Mouse (Mus musculus) right cerebral cortex, postnatal 10 days (tissue): ENCODE results near the gene Dmkn.
"Not testable (repeated sequence)": the region's sequence is repeated elsewhere in the genome, so short reads cannot be mapped to it uniquely, and the experiment has no call there.

ENCODE experiments used
- DNase-seq, 2 experiments: peaks; one replicate each; pipeline ENCODE4 v3.0.0; 2021; ENCODE audit warnings: low spot score in 2 of 2

Dmkn gene

GRCm38 (mm10) chr7:30812291-30812807, 48.8 kb downstream of the Dmkn start:
- DNase-seq = no peak

DNA sequence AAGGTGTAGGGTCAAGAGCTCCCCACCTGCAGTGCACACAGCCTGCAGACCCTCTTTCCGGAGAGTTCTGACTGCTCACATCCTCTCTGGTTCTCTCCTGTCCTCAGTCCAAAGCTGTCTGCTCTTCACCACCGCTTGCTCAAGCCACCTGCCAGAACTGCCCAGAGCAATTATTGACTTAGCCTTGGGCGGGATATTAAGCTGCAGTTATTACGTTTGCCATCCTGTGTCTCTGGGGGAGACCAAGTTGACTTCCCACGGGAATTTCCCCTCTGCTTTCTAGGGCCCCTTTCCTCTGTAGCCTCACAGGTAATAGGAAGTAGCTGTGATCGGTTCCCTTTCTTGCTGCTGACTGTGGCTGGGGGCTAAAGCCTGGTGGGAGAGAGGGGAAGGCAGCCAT, 56.6 kb downstream of the Dmkn start:
- DNase-seq = no peak

DNA sequence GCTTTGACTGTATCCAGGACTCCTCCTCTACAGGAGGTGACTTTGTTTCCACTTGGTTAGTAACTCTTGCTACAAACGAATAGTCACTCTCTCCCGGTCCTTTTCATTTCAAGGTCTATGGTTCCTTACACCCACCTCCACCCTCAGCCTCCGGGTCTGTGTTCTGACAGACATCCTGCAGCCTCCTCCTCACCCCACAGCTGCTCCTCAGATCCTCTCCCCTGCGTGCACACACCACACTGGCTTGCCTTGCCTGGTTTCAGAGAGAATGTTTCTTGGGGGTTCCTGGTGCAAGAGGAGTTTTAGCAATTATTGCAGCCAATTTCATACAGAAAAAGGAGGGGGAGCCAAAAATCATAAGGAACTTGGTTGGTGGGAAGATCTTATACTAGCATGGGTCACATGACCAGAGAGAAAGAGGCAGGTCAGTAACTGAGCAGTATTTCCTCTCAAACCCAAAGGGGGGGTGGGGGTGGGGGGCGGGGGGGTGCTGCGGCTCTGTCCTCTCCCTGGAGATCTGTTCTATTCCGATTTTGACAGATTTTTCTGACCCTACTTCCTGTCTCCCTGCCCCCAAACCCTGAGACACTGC, 57.4 kb downstream of the Dmkn start:
- no peak for DNase-seq

DNA sequence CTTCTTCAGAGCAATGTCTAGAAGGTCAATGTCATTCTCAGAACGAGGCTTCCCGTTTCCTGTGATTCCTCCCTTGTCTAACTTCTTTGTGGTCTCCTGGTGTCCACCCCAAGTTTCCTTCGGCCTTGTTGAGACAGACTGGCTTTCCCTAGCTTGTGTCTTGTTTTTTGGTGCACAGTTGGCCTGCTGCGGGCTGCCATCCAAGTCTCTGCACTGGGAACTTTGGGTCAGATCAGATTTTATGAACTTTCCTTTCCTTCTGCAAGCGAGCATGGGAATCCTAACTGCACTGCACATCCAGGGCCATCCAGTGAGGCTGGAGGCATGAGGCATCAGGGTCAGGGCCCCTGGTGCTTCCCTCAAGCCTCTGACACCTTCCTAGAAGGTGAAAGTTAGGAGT, 58.0 kb downstream of the Dmkn start:
- no peak for DNase-seq

DNA sequence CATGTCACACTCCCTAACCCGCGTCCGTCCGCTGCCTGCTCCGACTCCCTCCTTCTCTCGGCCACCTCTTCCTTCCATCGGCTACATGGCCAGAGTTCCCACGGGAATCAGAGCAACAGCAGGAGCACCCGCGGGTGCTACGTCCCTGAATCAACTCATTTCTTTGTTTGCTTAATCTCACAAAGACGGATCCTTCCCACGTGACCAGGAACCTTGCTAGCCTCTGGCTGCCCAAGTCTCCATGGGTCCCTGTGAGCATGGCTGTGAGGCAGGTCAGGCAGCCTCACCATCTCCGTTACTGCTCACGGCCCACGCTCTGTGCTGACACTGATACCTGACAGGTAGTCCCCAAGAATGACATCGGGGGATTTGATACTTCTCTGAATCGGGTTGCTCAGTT, 60.1 kb downstream of the Dmkn start, which contains the start of gene Ffar2:
Gene Ffar2, minus strand, starts transcription at position 101 of the 400 bp plus-strand sequence.
- DNase-seq = no peak

GRCm38 (mm10) chr7:30824306-30824705, 60.8 kb downstream of the Dmkn start:
- no peak for DNase-seq

GRCm38 (mm10) chr7:30826660-30827059, 63.1 kb downstream of the Dmkn start:
- DNase-seq = no peak

DNA sequence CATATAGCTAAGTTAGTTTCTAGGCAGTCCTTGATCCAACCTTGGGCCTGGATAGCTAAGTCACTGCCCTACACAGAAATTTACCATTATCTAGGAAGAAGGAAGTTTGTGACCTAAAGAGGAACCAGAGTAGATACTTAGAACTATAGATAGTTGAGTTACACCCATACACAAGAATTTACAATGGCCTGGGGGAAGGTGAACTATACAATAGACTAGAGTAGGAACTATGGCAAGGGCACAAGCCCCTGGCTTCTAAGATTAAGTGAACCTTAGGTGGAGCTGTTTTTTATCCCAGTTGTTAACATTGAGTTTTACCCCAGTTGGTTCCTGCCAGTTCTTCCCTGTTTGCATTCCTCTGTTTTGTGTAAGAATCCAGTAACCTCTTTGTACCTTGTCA, 65.3 kb downstream of the Dmkn start:
- DNase-seq = not testable (repeated sequence)

GRCm38 (mm10) chr7:30829428-30829827, 65.9 kb downstream of the Dmkn start:
- DNase-seq = no peak
